Mouse (Mus musculus) bone marrow macrophage, adult 2 months (primary cell): ENCODE results near the gene C2cd2l. TPM values are rescaled to one million over a fixed set of nuclear protein-coding genes. Genes with fewer than 3 reads are reported as not detected.

Source experiments
- H3K27ac ChIP-seq: 2 replicates; pipeline ENCODE4 v1.5.1; 2012; ENCODE audit warnings: low read depth, low read length; ENCODE audit not compliant: insufficient read depth
- H3K4me1 ChIP-seq: 2 replicates; pipeline ENCODE4 v1.6.1; 2012; ENCODE audit warnings: low read length; ENCODE audit not compliant: control insufficient read depth, insufficient read depth
- H3K4me3 ChIP-seq: 2 replicates; pipeline ENCODE4 v1.5.1; 2012; ENCODE audit warnings: mild to moderate bottlenecking, low read length, moderate library complexity; ENCODE audit not compliant: insufficient read depth
- CTCF ChIP-seq: IDR thresholded peaks from 2 replicates; pipeline ENCODE4 v1.5.1; 2012; ENCODE audit warnings: low read depth, mild to moderate bottlenecking, low read length, moderate library complexity
- POLR2A ChIP-seq: IDR thresholded peaks from 2 replicates; pipeline ENCODE4 v1.6.1; 2012; ENCODE audit warnings: mild to moderate bottlenecking, low read depth, low read length, borderline replicate concordance
- polyA plus RNA-seq: library from polyadenylated mRNA; stranded (reverse); fragments of >200 nt; gene quantifications from 2 replicates; pipeline ENCODE4 v1.2.4, GENCODE M21; 2012; ENCODE audit not compliant: missing spikeins, insufficient read depth, insufficient read length

Gene C2cd2l
- polyA plus RNA-seq, 1 experiment: 24.0 TPM

DNA sequence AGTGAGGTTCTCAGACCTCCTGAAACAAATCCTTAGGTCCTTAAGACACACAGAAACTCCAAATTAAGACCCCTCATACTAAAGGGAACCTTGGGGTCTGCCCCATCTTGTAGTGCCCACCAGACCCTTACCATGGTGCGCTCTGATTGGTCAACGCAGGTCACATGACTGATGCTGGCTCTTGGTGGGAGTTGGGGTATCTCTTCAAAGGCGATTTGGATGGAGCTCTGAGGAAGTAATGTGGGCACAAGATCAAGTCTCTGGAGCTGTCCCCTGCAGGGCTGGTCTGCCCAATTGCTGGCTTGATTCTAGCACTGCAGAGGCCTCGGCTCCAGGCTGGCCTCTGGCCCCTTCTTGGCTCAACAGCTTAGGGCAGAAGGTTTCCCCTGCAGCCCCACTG is 2.6 kb downstream of the C2cd2l start:
- H3K27ac ChIP-seq: peak overlapping the region; percentile 74; the same call in 1 of the 2 replicates
- peaks cover 29% of the 10 kb centered on the region for H3K4me1 ChIP-seq

DNA sequence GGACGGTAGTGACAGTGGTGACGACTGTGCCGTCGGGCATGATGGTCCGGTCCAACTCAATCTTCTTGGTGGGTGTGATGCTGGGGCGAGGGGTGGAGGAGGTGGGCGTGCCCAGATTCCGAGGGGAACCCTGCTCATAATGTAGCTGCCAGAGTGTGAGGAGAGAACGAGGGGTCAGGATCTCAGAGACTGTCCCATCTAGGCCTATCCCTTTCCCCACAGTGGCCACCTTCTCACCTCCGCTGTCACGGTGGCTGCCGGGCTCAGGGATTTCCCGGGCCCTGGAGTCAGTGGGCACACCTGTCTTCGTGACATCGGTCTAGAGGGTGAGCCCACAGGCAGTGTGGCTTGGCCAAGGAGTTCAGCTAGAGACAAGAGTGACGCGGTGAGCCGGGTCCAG is 5.2 kb downstream of the C2cd2l start:
- peaks cover 22% of the 10 kb centered on the region for H3K4me1 ChIP-seq
- H3K27ac ChIP-seq: no peak overlapping the region
- no peak overlapping the region for H3K4me3 ChIP-seq
- no peak for TF ChIP-seq CTCF
- TF ChIP-seq POLR2A: no peak

More for the DNA sequence above, 2.6 kb downstream of the C2cd2l start:
- no peak for TF ChIP-seq CTCF
- TF ChIP-seq POLR2A: no peak
- peak overlapping the region; percentile 94 for H3K4me3 ChIP-seq

DNA sequence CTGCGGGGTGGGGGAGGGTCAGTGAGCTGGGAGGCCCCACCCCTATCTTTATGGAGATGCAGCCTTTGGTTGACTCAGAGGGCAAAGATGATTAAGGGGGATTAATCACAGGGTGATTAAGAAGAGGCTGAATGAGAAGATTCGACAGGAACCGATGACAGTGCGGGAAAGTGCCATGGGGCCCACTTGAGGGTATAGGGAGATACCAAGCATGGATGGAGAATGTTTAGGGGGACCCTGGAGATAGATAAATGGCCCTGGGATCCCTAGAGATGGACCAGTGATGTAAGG is 5.9 kb downstream of the C2cd2l start:
- no peak overlapping the region for H3K27ac ChIP-seq
- no peak for TF ChIP-seq CTCF
- no peak for TF ChIP-seq POLR2A
- no peak overlapping the region for H3K4me3 ChIP-seq
- peaks cover 22% of the 10 kb centered on the region for H3K4me1 ChIP-seq

DNA sequence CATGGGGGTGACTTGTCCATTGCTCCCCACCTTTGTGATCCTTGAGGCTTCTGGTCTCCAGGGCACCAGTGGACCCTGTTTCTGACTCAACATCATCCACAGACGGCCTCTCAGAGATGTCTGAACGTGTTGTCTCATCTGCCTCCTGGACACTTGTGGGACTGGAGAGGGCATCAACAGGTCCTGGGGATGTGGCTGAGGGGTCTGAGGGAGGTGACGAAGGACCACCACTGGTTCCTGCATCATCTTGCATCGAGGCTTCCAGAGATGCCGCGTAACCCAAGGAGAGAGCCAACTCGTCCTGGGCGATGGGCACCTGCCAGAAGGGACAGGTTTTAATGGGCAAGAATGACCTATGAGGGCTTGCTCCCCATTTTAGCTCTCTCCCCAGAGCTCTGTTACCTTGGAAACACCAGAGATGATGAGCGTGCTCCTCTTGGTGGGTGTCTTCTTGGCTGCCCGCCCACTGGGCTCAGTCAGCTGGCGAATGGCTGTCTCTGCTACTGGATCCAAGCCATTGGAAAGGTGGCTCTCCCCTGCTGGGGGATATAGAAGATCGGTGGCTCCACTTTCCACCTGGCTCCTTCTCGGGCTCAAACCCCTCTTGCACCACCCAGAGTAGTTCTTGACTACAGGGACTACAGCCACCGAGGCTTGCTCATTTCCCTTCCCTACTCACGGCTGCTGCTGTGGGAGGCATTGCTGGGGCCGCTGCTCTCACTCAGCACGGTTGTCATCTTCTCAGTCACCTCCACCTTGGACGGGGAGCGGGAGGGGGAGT is 6.4 kb downstream of the C2cd2l start:
- peaks cover 22% of the 10 kb centered on the region for H3K4me1 ChIP-seq

DNA sequence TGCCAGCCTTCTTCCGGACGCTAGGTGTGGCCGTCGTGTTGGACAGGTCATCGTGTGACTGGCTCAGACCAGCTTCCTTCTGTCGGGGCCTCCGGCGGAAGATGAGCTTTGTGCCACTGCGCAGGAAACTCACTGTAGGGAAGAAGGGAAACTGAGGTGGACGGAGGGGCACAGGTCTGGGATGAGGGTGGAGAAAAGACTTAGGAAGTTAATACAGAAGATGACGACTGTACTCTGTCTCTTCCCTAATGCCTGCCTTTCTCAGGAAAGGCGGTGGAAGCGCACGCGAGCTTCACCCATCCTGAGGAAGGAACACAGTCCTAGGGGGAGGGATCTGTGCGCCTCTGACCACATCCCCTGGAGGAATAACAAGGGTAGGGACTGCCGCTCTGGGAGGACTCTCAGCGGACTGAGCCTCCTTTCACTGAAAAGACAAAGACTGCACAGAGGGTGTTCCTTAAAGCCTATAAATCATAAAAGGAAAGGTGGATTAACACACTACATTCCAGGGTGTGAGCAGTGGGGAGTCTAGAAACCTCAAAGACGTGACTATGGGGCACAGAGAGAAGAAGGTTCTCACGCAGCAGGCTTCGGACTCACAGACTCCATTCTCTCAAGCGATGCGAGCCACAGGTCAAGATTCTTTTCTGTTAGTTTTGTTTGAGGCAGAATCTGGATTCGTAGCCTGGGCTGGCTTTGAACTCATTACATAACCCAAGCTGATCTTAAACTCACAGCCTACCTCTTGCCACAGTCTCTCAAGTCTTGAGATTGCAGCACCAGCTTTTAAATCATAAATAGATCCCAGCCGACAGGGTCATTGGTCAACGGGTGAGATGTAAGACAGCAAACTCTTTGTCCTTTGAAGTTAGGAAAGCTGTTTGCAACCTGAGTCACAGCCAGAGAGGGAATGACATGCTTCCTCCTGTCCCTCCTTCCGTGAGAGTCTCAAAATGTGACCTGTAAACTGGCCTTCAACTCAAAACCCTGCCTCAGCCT is 8.7 kb downstream of the C2cd2l start:
- Histone ChIP-seq H3K4me1 (peaks cover 8% of the 10 kb centered on the region), H3K27ac (no peak overlapping the region), H3K4me3 (no peak overlapping the region)
- TF ChIP-seq POLR2A (no peak), CTCF (no peak)

More for the DNA sequence above, 6.4 kb downstream of the C2cd2l start:
- TF ChIP-seq POLR2A (no peak), CTCF (no peak)
- Histone ChIP-seq H3K27ac (no peak overlapping the region), H3K4me3 (no peak overlapping the region)

DNA sequence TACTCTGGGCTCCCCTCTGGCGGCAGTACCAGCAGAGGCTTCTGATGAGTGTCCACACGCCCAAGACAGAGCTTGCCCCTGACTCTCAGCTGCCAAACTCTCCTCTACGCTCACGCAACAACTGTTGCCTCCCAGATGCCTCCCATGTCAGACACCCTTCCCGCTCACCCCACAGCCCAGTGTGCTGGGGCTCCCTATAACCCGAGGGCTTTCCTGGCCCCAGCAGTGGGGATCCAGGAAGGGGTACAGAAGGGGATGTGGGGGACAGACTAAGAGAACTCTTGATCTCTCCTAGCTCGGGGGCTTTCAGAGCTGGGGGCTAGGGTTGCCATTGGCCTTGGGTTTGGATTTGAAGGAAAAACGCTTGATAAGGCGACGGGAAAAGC is 9.3 kb downstream of the C2cd2l start:
- Histone ChIP-seq H3K4me1 (peaks cover 7% of the 10 kb centered on the region), H3K27ac (no peak overlapping the region), H3K4me3 (no peak overlapping the region)
- TF ChIP-seq CTCF (no peak), POLR2A (no peak)

DNA sequence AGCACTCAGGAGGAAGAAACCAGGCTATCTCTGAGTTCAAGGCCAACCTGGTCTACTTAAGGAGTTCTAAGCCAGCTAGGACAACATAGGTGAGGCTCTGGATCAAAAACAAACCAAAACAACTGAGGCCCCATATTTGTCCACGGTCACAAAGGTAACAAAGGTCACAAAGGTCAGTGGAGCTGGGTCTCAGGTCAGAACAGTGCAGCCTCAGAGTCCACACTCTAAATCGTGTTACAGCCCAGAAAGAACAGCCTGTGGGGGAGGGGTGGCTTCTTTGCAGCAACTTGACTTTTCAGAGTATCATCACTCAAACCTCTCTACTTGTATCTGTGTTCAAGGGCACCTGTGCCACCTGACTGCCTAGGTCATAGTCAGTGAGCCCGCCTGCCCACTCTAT is 10.3 kb downstream of the C2cd2l start:
- Histone ChIP-seq H3K4me3 (no peak overlapping the region), H3K27ac (no peak overlapping the region), H3K4me1 (peaks cover 7% of the 10 kb centered on the region)
- TF ChIP-seq POLR2A: no peak
- no peak for TF ChIP-seq CTCF

DNA sequence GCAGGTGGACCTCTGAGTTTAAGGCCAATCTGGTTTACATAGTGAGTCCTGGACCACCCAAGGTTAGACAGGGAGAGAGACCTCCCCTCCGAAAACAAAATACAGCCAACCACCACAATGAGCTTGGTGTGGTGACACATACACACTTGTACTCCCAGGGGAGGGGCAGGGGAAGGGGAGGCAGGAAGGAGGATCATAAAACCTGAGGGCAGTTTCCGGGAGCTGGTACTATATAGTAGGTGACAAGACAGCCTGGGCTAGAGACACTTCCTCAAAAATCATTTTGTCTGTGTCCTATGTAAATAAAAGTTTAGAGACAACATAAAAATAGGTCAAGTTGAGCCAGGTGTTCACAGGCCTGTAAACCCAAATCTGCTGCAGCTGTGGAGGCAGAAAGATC is 12.8 kb downstream of the C2cd2l start:
- no peak for TF ChIP-seq CTCF
- no peak for TF ChIP-seq POLR2A
- Histone ChIP-seq H3K4me1 (peaks cover 14% of the 10 kb centered on the region), H3K27ac (no peak overlapping the region), H3K4me3 (no peak overlapping the region)

DNA sequence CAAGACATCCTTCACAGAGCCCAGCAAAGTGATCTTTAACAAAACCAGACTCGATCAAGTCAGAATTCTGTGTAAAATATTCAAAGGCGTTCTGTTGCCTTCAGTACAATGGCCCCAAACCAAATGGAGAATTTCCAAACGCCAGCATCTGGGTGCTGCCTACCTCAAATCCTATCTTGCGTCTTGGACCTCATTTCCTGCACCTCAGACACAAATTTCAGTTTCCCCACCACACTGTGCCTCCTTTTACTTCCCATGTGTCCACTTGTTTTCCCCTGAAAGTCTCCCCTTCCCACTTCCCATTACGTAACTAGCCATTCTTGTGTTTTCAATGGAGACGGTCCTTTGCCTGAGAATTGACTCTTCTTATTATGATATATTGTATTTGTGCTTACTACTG is 13.6 kb downstream of the C2cd2l start:
- Histone ChIP-seq H3K27ac (no peak overlapping the region), H3K4me1 (peaks cover 14% of the 10 kb centered on the region), H3K4me3 (no peak overlapping the region)
- TF ChIP-seq CTCF (no peak), POLR2A (no peak)
